Mouse (Mus musculus) thymus, postnatal 0 days (tissue): ENCODE measurements at regions not wholly inside any gene's neighbourhood (a gene's known extent, or its start where the extent isn't known, plus 50 kb on each side); places are given as distances from the start of the nearest gene placed in this dataset.

Experiments
- DNase-seq: peaks from one replicate; pipeline ENCODE4 v3.0.0-alpha.2; 2015; ENCODE audit warnings: low spot score

DNA sequence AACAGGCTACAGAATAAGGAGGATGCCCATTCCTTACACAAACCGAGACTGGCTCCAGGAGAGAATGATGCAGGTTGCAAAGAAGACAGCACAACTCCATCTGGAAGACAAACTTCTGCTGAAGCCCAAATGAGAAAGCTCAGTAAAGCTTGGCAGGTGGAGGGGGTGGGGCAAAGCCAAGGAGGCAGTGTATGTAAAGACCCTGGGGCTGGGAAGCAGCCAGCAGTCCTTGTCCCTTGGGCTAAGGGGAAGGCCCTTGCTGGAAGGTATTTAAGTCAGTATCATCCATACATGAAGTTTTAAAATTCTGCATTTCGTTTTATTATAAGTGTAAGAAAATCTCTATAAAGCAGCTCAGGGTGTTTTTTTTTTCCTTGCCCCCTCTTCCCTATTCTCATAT lies 182.3 kb upstream of the Kdm8 start:
- DNase-seq: no peak

DNA sequence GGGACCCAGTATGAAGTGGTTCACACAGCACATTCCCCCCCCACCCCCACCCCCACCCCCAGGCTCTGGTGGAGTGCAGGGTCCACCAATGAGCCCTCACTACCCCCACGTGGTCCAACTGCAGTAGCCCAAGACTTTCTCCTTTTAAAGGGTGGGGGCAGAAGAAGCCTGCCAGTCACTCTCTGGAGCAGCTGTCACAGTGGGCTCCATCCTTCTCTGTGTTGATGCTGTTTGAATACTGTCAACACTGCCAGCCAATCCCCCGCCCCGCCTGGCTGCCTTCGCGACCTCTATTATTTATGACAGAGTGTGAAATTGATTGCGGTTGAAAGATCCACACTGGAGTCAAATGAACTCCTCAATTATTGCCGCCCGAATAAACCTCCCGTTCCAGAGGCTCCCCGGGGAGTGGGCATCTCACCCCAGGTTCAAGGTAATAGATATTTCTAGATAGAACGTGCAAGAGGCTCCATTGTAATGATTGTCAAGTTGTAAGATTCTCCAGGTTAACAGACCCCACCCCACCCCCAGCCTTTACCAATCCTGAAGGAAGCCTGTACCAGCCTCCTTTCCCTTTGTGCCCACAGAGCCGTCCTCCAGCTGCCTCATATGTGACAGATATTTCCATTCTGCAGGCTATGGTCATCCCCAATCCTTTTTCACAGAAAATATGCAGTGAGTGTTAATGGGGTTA lies 181.7 kb upstream of the Kdm8 start:
- no peak for DNase-seq

DNA sequence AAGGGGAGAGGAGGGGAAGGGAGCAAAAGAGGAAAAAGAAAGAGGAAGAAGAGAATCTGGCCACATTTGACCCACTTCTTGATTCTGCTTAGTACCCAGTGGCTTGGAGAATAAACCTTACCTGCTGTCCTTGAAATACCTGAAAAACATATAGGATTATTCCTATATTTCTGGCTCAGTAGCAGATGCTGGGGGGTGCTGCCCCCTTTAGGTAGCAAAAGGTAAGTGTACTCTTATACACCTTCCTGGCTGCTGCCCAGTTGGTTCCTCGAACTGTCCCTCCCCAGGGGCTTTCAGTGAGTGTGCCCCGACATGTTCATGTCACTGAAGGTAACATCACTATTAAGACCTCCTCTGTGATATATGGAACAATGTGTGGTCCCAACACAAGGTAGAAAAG lies 180.7 kb upstream of the Kdm8 start:
- no peak for DNase-seq

DNA sequence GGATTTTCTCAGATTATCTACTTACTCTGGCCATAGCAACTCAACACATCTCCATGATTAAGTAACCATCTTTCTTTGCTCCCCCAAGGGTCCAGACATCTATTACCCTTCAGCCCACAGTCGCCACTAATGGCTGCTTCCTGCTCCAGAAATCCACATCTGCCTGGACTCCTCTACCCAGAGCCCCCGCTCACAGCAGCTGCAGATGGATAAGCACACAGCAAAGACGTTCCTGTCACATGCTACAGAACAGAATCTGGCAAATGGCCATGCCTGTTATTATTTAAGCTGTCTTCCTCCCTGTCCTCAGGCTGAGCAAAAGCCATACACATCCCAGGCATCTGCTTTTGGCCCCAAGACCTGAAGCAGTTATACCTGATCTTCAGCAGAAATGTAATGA lies 173.8 kb upstream of the Kdm8 start:
- DNase-seq: no peak

DNA sequence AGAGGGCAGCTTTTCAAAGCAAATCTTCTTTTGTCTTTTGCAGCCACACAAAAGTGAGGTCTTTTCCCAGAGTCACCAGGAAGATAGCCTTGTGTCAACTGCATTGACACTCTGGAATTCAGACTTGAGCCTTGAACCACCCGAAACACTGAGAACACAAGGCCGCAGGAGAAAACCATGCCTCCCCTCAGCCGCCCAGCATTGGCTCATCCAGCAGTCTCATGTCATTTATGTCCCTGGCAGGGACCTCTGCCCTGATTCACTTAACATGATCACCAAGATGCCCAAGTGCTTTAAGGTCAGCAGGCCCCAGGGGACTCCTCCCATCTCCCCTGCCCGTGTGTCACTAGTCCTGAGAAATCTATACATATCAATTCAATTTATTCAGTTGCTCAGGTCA lies 173.1 kb upstream of the Kdm8 start:
- DNase-seq: no peak

DNA sequence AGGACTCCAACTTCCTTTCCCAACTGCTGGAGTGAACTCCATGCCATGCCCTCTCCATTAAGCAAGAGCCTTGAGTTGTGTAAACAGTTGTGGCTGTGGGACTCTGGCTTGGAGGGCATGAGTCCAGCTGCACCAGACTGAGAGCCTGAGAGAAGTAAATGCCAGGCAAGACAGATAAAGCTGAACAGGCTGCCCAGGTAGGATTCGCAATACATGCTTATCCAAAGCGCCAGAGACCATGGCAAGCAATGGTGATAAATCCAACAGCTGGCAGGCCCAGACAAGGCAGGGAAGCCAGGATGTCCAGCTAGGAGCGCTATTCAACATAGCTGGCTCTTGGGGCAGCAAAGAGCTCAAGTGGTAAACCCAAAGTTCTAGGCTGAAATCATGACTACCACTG lies 163.1 kb upstream of the Kdm8 start:
- no peak for DNase-seq

DNA sequence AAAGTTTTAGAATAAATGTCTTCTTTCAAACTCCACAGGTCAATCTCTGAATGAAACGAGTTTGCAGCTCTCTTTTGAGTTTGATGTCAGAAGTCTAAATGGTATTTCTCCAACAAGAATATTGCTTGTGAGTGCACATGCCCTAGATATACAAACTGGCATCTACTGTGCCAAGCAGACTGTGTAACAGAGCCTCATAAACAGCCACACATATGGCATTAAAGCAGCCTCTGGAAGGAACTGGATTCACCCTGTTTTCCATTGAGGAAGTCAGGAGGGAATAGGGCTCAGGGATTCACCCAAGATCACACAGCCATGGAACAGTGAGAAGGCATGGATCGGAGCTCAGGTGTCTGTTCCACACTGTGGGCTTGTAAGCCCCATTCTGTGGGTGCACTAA lies 149.2 kb upstream of the Kdm8 start:
- DNase-seq: no peak

DNA sequence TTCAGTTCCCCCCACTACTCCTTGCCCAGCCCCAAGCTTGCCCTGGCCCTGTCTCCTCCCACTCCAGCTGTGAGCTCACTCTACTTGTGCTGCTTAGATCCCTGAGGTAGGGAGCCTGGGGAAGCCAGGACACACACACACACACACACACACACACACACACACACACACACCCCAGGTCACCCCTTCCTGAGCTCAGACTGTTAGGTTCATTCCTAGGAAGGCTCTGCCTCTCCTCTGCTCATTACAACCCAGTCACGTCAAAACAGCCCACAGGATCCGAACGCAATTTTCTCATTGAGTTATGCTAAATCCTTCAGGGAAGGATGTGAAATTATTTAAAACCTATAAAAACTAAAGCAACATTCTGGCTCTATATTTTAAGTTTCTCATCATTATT lies 136.0 kb upstream of the Kdm8 start:
- DNase-seq: no peak

DNA sequence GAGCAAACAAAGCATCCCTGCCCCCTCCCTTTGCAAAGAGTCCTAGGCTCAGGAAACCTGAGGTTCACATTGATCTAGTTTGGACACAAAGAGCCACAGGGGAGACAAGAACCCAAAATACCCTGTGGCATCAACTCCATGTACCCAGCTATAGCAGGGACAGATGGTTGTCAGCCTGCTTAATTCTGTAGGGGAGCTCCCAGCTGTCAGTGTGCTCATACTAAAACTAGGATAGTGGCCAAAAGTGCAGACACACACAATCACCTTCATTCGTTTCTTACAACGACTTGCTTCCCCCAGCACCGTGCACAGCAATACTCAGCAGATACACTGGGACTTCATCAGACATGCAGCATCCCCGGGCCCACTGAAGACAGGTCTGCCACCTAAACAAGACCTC lies 133.5 kb upstream of the Kdm8 start:
- DNase-seq: no peak

DNA sequence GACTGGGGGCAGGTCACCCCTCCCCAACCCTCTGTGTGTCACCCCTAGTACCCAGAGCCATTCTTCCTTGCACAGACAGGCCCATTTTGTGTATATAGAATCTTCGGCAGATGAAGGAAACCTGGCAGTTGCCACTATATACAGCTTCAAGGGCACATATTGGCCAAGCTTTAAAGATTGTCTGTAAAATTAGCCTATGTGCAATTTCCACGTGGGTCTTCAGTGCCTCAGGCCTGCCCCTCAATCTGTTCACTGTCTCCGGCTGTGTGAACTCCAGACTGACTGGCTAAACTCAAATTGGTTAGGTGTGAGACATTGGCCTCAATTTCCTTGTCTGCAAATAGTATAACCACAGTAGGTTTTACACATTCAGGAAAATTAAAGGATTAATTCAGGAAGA lies 130.9 kb upstream of the Kdm8 start:
- no peak for DNase-seq

DNA sequence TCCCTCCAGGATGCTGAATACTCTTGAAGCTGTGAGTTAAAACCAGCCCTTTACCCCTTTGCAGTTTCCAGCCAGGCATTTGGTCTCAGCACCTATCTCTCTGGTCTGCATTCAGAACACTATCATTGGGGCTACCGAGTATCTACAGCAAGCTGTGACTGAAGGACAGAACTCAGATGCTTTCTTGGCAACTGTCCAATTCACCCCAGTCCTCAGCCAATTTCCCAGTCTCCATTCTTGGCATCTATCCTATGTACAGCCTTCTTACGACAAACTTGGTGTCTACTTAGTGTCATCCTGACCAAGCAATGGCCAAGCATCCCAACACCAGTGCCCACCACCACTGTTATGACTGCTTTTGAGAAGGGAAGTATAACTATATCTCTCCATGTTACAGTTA lies 109.7 kb upstream of the Kdm8 start:
- no peak for DNase-seq

DNA sequence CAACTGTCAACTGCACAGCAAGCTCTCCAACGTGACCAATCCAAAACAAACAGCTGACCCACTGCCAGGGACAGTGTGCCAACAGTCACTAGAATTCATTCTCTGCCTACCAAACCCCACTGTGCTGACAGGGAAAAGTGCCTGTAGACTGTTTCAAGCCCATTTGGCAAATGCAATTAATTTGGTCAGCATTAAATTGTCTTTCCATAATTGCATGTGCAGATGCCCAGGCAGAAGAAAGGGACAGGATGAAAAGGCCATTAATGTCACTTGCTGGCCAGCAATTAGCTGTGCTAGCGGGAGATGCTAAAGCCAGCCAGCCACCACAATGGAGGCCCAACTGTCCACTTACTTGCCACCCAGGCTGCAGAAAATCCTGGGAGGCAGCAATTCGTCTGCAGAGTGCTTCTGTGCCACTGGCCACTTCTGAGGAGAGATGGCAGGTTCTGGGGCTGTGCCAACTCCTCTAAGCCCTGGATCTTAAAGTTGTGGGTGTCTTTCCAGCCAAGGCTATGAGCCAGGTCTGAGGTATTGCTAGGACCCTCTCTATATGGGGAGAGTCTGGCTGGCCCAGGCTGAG lies 108.8 kb upstream of the Kdm8 start:
- no peak for DNase-seq

DNA sequence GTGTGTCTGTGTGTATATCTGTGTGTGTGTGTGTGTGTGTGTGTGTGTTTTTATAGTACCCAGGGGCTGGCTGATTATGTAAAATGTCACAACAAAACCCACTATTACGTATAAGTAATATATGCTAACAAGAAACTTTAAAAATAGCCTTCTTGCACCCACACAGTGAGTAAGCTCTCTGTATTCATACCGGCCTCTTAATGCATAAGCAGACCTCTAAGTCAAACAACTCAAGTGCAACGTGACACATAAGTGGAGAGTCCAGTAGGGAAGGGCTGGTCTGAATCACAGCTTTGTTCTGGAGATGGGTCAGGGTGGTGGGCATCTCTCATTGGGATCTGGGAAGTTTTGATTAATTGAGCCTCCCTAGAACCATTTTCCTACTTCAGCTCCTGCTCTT lies 107.7 kb upstream of the Kdm8 start:
- no peak for DNase-seq

DNA sequence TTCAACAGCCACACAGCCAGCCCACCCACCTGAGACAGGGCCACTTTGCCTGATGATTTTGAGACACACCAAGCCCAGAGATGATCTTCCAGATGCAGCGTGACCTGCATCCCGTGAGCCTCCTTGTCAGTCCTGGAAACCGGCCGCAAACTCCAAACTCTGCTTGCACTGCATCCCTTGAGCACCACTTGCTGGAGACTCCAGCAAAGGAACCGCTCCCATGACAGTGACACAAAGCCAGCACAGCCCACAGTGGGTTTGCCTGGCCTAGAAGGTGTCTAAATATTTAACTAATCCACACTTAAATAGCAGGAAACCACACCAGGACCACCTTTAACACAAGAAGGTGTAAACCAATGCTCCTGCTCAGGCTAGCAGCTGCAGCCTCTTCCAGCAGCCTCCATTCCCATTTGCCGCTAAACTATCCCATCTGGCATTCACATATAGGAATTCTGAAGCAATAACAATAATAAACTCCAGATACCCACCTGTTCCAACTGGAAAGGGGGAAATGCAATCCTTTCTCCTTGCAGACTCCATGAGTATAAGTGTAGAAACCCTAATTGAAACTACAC lies 106.2 kb upstream of the Kdm8 start:
- no peak for DNase-seq

DNA sequence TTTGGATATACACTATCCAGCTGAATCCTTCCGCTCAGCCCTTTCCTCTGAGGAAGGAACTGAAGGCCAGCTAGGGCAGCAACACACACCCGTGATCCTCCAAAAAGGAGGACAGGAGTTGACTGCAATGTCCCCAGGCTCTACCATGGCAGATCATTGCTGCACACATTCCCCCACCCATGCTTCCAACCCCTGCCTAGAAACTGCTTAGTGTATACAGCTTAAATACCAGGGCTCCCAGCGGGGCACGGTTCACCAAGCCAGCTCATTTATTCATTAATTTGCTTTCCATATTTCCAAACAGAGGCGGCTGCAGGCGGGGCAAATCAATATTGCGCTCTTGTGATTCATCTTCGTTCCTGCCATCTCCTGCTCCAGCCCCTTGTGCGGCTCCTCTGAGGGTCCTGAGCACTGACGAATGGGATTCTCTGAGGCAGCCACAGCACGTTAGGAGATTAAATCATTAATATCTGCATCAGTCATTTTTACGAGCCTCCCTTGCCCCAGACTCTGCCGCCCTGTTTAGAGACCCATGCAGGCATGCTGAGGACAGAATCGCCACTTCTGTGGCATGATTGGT lies 104.1 kb upstream of the Kdm8 start:
- DNase-seq: no peak

DNA sequence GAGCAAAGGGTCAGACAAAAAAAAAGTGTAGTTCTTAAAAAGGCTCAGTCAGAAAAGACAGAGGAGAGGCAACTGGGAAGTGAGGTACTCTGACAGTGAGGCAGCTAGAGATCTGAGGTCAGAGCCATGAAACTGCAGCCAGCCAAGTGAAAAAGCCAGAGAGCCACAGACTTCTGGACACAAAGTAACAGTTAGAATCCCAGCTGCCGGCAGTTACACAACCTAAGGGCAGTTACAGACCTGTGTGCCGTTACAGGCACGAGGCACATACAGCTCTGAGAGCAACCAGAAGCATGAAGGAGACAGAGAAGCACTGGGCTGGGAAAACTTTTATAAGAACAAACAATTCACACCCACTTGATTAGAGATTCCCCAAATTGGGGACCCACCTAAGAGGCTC lies 94.9 kb upstream of the Kdm8 start:
- no peak for DNase-seq

DNA sequence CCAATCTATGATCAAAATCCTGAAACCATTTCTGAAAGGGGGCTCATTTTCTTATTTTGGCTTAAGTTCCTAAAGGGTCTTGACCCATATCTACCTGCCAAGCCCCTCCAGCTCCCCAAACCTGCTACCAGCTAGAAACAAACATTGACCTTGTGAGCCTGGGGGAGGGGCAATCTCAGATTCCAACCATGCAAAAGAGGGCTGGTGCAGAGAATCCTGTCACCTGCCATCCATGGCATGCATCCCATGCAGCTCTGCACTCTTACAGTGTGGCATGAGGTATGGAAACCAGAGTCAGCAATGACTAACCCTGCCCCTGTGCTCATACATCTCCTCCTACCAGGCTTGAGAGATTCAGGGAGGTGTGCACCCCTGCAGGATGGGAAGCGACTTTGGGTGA lies 90.3 kb upstream of the Kdm8 start:
- DNase-seq: no peak

DNA sequence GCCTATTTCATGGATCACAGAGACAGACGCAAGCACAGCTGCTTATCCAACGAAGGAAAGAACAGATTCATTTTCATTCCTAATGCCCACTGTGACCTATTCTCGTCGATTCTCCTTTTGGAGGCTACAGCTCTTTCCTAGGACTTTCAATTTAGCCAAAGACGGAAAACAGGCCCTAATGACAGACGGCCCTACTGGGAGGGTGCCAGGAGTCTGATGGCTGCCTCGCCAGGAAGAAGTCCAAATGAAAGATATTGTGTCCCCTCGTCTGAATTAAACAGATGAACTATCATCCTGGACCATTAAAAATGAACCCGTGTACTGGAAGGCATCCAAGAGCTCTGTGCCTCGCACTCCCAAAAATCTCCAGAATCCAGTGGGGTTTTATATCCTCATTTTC lies 89.5 kb upstream of the Kdm8 start:
- no peak for DNase-seq

DNA sequence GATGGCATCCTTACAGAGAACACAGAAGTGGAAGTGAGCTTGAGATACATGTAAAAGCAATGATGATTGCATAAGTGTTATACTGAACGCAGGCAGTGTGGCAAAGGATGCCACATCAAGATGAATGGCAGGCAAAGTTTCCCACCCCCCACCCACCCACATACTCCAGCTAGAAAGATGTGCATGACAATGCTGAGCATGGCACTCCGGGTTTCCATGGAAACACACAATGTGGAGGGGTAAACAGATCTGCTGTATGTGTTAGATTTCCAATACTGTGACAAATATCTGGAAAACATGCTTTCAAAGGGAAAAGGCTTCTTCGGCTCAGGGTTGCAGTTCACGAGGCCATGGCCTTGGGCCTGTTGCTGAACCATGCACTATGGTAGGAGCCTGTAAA lies 86.5 kb upstream of the Kdm8 start:
- DNase-seq: no peak

DNA sequence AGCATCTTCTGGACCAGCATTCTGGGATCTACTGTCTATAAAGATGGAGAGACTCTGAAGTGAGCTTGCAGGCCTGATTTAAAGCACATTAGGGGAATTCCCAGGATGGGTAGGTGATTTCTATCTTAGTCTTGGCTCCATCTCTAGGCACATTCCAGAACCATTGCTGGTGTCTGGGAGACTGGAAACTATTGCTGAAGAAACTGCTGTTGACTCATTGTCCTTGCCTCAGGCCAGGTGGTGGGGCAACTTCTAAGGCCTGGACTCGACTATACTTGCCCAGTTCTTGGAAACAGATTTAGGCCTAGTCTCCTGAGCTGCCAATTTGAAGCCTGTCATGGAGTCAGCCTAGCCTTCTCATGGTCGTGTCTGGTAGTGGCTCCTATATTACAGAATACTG lies 61.5 kb upstream of the Kdm8 start:
- no peak for DNase-seq

DNA sequence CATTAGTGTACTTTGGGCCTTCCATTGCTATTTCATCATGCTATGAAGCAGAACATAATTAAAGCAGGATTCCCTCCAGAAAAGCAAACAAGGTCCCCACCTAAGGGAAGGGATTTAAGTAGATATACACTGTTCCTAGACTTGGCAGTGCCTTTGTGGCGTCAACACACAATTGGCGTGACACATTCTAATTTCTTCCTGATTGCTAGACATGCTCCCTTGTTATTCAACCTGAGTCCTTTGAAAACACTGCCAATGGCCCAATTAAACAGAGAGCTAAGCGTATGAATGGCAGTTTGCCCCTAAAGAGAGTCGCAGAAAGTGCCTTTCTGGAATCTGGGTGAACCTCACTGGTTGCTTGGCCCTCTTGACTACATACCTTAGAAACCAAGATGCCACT lies 60.3 kb upstream of the Kdm8 start:
- DNase-seq: no peak

DNA sequence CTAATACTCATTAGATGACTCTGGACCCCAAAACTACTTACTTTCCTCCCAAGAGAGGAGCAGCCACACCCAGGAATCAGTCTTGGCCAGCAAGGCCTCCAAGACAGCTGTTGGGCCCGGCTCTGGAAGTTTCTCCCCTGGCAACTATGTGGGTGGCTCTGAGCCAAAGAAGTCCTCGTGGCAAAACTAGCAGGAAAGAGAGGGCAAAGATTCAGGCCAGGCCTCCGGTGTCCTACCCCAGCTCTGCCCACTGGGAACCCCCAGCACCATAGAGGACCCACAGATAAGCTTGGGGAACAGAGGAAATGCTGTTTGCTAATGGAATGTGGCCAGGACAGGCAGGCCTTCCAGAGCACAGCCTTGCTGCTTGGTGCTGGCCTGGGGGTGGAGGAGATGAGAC lies 51.9 kb upstream of the Kdm8 start:
- no peak for DNase-seq

DNA sequence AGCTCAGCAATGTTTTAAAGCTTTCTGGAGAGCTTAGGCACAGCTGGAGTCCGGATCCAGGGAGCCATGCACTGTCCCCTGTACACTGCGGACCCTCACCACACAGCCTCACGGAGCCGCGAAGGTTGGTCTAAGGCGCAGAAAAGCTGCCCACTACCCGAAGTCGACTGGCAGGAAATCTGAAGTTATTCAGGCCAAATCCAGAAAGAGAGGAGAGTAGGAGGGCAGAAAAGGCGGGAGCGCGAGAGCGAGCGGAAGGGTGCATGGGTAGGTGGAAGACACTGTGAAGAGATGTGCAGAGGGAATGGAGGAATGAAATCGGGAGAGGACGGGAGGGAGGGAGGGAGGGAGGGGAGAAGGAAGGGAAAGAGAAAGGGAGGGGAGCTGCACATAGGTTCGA lies 51.2 kb upstream of the Kdm8 start:
- peak; percentile 8 for DNase-seq
